Mouse (Mus musculus): ENCODE measurements around the gene Gm45618. TPM values are rescaled to one million over a fixed set of nuclear protein-coding genes. Genes with fewer than 3 reads are reported as not detected.

Gm45618 gene
- polyA plus RNA-seq, 1 experiment from 2014 or later: not detected

Other genes with a start within 250 kb of the Gm45618 start
- 55.5 and 56.4 TPM in 2 replicates for gene Tollip, start 202.2 kb downstream of the Gm45618 start, polyA plus RNA-seq (2014; fragmentation: Nextera tagmentation; extraction: Ambion mirVana)
- 9.9 and 11.4 TPM in 2 replicates for gene Brsk2, start 171.0 kb downstream of the Gm45618 start, polyA plus RNA-seq (2014; fragmentation: Nextera tagmentation; extraction: Ambion mirVana)
- 59.2 and 60.2 TPM in 2 replicates for gene Mob2, start 59.7 kb downstream of the Gm45618 start, polyA plus RNA-seq (2014; fragmentation: Nextera tagmentation; extraction: Ambion mirVana)
- 14.5 and 15.7 TPM in 2 replicates for gene Dusp8, start 24.9 kb downstream of the Gm45618 start, polyA plus RNA-seq (2014; fragmentation: Nextera tagmentation; extraction: Ambion mirVana)
- not detected in 2 replicates for gene Gm39115, start 15.3 kb upstream of the Gm45618 start, polyA plus RNA-seq (2014; fragmentation: Nextera tagmentation; extraction: Ambion mirVana)
- gene Gm45337, start 23.9 kb upstream of the Gm45618 start, polyA plus RNA-seq (2014; fragmentation: Nextera tagmentation; extraction: Ambion mirVana): not detected in 2 replicates
- gene Gm29735, start 36.4 kb upstream of the Gm45618 start, polyA plus RNA-seq (2014; fragmentation: Nextera tagmentation; extraction: Ambion mirVana): not detected in 2 replicates
- not detected in 2 replicates for gene Gm4553, start 45.0 kb upstream of the Gm45618 start, polyA plus RNA-seq (2014; fragmentation: Nextera tagmentation; extraction: Ambion mirVana)
- not detected in 2 replicates for gene Krtap5-2, start 55.3 kb upstream of the Gm45618 start, polyA plus RNA-seq (2014; fragmentation: Nextera tagmentation; extraction: Ambion mirVana)
- not detected in 2 replicates for gene Gm10153, start 69.7 kb upstream of the Gm45618 start, polyA plus RNA-seq (2014; fragmentation: Nextera tagmentation; extraction: Ambion mirVana)
- gene Krtap5-3, start 80.6 kb upstream of the Gm45618 start, polyA plus RNA-seq (2014; fragmentation: Nextera tagmentation; extraction: Ambion mirVana): not detected in 2 replicates
- not detected in 2 replicates for gene Gm7579, start 91.1 kb upstream of the Gm45618 start, polyA plus RNA-seq (2014; fragmentation: Nextera tagmentation; extraction: Ambion mirVana)
- not detected in 2 replicates for gene Krtap5-5, start 109.2 kb upstream of the Gm45618 start, polyA plus RNA-seq (2014; fragmentation: Nextera tagmentation; extraction: Ambion mirVana)
- gene Gm40460, start 120.3 kb upstream of the Gm45618 start, polyA plus RNA-seq (2014; fragmentation: Nextera tagmentation; extraction: Ambion mirVana): not detected in 2 replicates
- not detected in 2 replicates for gene Gm2431, start 137.6 kb upstream of the Gm45618 start, polyA plus RNA-seq (2014; fragmentation: Nextera tagmentation; extraction: Ambion mirVana)
- gene Gm4559, start 153.6 kb upstream of the Gm45618 start, polyA plus RNA-seq (2014; fragmentation: Nextera tagmentation; extraction: Ambion mirVana): not detected in 2 replicates
- gene Krtap5-1, start 176.4 kb upstream of the Gm45618 start, polyA plus RNA-seq (2014; fragmentation: Nextera tagmentation; extraction: Ambion mirVana): not detected in 2 replicates
- gene Krtap5-4, start 182.8 kb upstream of the Gm45618 start, polyA plus RNA-seq (2014; fragmentation: Nextera tagmentation; extraction: Ambion mirVana): not detected in 2 replicates

All from midbrain, embryonic 11.5 days (tissue).